Mouse (Mus musculus): ENCODE data around the gene D930007J09Rik.

D930007J09Rik gene

DNA sequence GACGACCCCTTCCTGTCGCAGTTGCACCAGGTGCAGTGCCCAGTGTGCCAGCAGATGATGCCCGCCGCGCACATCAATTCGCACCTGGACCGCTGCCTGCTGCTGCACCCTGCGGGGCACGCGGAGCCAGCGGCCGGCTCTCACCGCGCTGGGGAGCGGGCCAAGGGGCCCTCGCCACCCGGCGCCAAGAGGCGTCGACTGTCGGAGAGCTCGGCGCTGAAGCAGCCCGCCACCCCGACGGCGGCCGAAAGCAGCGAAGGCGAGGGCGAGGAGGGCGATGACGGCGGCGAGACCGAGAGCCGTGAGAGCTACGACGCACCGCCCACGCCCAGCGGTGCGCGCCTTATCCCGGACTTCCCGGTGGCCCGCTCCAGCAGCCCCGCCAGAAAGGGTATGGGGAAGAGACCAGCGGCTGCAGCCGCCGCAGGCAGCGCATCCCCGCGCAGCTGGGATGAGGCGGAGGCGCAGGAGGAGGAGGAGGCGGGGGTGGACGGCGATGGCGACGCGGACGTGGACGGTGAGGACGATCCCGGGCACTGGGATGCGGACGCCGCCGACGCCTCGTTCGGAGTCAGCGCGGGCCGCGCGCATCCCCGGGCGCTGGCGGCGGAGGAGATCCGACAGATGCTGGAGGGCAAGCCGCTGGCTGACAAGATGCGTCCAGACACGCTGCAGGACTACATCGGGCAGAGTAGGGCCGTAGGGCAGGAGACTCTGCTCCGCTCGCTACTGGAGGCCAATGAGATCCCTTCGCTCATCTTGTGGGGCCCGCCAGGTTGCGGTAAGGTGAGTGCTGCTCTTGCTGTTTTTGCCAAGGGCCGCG lies at the start of gene D930007J09Rik:
TSS of gene D930007J09Rik (minus strand) at position 591 of the 823 bp plus-strand sequence.
- no peak for DNase-seq (ENCODE audit: low read depth, low spot score)

DNA sequence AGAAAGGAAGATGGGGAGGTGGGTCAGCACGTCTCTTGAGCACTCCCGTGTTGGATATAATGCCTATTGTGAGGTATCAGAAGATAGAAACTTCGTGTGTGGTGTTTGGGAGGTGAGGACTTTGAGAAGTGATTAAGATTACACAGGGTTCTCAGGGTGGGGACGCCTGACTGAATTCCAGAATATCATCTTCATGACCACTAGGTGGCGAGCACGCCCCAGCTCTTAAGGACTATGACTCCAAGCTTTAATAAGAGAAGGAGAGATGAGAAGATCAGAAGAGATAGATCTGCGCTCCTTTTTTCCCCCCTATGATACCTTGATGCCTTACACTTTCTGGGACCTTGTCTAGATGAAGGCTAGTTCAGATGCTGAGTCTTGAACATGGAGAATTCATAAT lies 49.3 kb upstream of the D930007J09Rik start:
- DNase-seq (ENCODE audit: low read depth, low spot score), result peak; percentile 25

DNA sequence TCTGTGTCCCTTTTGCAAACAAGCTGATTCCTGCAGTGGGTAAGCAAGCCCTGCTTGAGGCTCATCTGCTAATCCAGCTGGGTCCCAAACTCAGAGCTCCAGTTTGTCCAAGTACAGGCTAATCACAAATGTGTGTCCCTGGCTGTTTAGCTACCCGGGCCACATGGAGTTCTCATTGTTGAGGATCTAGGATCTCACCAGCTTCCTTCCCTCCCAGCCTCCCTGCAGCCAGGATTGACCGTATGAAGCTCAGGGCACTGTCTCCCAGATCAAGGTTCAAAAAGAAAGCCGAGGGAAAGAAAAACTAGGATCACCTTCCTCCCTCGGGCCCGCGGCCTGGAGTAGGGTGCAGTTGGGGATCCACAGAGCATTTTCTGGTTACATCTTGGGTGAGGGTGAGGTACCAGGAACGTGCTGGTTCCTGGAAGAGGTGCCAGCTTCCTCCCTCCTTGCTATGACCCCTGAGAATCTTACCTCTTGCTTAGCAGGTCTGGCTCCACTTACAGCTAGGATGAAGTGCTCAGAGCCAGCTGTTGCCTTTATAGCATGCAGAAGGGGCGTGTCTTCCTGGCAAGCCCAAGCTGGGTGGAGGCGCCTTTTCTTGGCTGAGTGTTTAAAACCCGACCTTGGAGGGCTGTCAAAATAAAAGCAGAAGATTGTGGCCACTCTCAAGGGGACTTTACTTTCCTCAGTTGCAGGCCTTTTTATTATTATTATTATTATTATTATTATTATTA lies 48.2 kb upstream of the D930007J09Rik start, which contains the start of gene Serpinb1a:
TSS of gene Serpinb1a (minus strand) at position 518 of the 737 bp plus-strand sequence.
- no peak for DNase-seq (ENCODE audit: low read depth, low spot score)

DNA sequence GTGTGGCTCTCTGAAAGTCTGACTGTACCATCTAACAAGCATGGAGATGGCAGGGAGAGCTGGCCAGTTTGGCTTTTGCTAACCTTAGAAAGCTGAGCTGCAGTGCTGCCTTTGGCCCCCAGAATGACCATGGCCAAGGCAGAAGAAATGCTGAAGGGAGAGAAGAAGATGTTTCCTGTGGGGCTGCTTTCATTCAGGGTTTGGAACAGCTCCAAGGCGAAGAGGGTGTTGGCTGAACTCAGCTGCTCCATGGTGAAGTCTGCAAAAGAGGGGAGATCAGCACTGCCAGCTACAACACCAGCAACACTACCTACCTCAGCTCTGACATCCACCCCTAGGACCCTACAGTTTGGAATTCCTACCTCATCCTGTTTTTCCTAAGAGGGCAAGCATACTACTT lies 47.5 kb upstream of the D930007J09Rik start:
- no peak for DNase-seq (ENCODE audit: low read depth, low spot score)

DNA sequence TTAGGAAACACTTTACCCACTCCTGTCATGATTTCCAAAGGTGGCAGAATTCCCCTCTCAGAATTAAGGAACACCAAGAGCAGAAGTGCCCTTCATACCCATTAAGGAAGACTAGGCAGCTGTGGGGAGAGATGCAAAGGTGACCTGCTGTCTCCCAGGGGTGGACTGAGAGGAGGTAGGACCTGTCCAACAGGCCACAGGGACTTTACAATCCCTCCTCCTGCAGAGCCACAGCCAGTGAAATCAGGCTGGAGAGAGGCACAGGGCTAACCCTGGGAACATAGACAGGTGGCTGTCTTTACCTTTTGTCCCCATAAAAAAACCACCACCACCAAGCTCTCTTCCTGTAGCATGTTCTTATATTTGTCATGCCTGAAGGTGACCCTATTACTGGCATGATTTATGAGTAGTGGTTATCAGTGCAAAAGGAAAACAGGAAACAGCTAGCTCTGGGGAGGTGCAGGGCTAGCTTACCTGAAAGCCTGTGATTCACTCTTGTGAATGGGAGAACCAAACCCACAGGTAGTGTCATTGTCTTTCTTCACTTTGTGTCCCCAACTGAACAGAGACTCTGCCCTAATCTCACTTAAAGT lies 47.0 kb upstream of the D930007J09Rik start:
- DNase-seq (ENCODE audit: low read depth, low spot score), result no peak

DNA sequence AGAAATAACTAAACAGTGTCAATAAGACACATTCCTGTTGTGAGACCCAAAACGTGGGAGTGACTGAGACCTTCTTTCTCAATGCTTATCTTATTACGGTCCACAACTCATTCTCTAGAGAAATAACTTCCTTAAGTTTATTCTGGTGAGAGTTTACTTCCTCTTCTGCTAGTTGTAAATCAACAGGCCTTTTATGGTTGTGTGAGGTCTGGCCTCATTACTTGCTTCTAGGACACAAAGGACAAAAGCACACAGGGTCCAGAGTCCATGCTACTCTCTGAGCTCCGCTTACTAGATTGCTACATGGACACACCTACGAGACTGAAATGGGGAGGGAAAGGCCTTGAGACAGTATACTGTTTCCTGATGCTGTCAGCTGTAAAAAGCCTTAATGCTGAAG lies 46.4 kb upstream of the D930007J09Rik start:
- DNase-seq (ENCODE audit: low read depth, low spot score), result no peak

DNA sequence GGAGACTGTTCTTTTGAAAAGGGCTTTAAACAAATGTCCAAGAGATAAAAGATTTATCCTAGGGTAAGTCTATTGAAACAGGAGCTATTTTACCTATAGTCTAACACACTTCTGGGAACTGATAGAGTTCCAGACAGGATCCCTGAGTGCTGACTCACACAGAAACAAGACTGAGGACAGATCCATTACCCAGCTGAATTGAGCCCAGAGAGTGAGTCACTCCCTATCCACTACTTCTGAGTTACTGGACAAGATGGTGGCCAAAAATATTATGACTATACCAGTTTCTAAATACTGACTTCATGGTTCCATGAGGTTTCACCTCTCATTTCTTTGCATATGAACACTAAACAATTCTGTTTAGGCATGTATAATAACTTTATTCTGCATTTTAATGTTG lies 43.6 kb upstream of the D930007J09Rik start:
- no peak for DNase-seq (ENCODE audit: low read depth, low spot score)

DNA sequence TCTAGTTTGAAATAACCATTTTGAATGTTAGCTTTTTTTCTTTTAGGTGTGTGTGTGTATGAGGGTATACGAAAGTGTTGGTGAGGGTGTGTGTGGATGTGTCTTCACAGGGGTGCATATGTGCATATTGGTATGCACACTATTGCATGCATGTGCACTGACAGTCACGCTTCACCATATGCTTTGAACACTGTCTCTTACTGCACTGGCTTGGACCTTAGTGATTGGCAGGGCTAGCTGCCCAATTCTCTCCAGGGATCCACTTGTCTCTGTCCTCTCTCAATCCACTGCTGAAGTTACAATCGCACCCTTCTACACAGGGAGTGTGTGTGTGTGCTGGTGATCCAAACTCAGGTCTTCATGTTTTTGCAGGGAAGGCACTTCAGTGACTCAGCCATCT lies 38.7 kb upstream of the D930007J09Rik start:
- no peak for DNase-seq (ENCODE audit: low read depth, low spot score)

DNA sequence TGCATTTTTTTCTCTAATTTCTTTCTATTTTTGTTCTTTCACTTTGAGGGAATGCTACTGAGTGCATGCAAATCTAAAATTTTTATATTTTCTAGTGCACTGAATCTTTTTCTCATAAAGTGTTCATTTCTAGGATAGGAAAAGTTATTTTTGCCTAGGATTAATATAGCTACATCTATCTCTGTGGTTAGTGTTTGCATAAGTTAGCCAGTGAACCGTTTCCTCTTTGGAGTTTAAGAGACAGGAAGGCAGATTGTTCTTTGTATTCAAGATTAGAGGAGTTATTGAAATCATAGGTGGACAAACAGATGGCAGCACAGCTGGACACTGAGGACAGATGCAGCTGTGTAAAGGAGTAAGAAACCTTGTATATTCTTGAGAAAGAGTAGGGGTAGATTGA lies 36.7 kb upstream of the D930007J09Rik start:
- DNase-seq (ENCODE audit: low read depth, low spot score), result no peak

DNA sequence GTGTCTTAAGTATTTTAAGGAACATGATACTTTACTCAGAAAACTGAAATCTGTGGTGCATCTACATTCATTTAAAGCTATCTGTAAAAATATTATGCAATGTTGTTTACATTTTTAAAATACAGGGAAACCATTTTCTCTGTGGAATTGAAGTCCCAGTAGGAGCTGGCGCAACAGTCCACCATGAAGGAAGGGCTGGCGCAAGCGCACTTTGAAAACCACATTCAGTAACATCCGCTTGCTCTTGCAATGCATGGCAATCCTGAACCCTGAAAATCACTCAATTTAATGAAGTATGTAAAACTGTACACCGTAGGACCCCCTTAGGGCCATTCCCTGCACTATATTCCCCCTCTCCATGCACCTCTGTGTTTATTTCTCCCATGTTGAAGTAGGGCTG lies 31.9 kb upstream of the D930007J09Rik start:
- no peak for DNase-seq (ENCODE audit: low read depth, low spot score)

DNA sequence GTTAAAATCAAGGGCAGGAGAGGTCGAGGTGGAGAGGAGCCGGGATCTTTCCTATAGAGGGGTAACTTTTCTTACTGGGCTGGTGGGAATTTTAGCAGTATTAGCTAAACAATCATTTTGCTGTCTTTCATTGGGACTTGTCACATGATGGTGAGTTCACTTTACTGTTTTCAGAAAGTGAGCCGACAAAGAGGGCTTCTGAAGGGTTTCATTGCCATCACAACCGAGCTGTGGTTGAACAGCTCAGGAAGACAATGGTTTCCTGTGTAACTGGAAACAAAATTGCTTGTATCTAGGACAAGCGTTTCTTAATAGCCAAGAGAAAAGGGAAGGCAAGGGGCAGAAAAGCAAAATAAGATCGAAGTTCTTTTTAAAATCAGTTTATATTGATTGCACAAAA lies 30.6 kb upstream of the D930007J09Rik start:
- no peak for DNase-seq (ENCODE audit: low read depth, low spot score)

DNA sequence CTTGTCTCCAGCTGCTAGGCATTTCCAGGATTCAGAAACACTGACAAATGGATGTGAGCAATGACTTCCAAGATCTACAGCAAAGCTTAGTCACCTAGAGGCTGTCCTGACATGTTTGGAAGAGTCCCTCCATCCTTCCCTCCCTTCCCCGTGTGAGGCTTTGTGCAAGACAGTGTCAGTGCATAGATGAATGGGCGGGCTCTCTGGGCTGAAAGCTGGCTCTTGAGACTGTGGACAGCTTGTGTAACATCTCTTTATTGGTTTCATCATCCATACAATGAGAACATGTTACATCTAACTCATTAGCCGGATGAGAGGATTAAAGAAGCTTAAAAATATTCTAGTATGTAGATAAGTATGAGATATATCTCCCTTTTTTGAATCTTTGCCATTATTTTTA lies 30.1 kb upstream of the D930007J09Rik start:
- DNase-seq (ENCODE audit: low read depth, low spot score), result no peak

DNA sequence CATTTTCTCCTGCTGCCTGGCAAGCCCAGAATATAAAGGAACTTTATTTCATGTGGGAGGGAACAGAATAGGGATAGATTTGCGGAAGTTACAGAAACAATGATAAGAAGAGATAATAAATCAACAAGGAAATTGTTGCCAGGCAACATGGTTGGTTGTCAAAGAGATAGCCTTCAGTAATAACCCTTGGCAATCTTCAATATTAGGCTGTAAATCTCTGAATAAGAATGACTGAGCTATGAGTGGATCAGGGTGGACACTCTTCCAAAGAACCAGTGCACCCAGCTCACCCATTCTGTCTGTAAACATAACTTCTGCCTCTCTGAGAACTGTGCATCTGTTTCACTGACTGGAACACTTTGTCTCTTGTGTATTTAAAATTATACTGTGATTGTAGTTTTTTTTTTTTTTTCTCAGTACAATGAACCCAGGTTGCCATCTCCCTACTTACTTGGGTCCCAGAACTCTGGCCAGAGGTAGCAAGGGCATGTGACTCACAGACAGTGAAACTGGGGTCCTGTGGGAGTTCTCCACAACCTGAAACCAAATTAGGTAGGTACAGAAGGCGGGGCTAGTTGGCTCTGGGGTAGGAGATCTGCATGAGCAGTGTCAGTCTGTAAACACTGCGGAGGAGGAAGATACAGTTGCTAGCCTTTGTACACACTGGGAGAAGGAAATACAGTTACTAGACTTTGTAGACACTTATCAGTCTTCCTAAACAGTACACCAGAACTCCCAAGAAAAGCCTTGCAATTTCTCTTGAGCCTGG lies 29.0 kb upstream of the D930007J09Rik start:
- DNase-seq (ENCODE audit: low read depth, low spot score), result no peak

DNA sequence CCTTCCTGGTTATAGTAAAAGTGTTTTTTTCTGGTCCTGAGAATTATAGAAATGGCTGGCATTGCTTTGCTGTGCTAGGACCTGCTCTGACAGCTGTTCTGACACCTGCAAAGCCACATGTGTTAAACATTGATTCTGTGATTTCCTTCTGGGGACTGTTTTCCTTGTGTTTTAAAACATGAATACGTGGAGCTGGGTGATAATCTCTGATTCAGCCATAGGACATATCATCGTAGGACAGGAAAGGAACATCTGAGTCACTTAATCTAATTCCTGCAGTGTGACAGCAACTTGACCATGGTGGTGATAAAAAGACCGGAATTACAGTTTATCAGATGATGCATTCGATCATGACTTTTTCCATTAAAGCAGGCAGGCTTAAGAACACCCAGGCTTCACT lies 26.2 kb upstream of the D930007J09Rik start:
- no peak for DNase-seq (ENCODE audit: low read depth, low spot score)

DNA sequence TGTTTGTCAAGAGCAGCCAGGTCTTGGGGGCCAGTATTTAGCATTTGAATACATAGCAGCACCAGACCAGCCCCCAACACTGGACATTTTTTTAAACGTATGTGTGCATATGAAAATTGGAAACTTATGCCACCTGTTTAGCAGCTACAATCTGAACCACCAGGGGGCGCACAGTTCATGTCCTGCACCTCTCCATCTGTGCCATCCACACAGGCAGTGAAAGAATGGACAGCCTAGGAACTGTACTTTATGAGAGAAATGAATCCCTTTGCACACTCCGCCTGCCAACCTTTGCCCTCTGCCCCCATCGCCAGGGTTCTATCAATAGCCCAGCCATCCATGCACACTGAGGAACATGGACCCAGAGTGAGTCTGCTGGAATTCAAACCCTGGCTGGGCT lies 25.3 kb upstream of the D930007J09Rik start:
- DNase-seq (ENCODE audit: low read depth, low spot score), result no peak

DNA sequence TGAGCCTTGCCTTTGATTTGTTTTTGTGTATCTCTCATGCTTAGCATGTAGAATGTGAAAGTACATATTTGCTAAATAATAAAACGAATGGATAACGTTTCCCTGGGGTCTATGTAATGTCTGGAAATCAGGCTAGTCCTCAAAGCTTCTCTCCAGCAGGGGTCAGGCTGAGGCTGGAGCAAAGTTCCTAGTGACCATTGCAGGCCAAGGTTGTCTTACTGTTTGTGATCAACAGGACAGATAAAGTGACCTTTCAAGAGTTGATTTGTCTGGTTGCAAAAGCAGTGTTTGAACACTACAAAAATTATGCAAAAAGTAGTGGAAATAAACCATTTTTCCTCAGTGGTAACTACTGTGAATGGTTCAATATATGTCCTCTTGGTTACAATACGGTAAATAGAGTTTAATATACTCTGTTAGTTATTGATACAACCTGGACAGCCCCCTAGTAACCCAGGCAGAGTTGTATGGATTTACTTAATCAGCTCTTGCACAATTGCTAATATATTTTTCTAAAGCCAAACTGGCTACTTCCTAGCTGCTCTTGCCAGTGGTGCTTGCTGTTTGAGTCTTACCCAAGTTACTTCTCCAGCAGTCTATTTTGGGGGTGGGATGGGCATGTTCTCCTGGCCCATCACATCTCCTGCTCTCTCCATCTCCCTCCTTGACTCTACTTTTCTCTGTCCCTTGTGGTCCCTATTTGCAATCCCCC lies 24.6 kb upstream of the D930007J09Rik start:
- DNase-seq (ENCODE audit: low read depth, low spot score), result no peak

DNA sequence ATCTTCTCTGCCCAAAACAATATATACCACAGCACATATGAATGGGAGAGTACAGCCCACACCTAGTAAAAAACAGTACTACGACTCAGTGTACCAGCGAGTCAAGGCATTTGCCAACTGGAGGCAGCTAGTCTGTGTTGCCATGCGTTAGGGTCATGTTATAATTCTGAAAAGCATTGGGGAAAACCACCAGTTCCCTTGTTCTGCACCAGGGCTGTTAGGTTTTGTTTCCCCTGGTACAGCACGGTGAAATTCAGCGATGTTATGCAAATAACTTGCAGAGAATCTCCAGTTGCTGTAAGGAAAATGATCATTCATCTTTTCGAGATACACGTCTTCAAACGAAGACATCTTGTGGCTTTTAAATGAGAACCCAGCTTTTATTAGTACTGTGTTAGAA lies 22.9 kb upstream of the D930007J09Rik start:
- DNase-seq (ENCODE audit: low read depth, low spot score), result no peak

DNA sequence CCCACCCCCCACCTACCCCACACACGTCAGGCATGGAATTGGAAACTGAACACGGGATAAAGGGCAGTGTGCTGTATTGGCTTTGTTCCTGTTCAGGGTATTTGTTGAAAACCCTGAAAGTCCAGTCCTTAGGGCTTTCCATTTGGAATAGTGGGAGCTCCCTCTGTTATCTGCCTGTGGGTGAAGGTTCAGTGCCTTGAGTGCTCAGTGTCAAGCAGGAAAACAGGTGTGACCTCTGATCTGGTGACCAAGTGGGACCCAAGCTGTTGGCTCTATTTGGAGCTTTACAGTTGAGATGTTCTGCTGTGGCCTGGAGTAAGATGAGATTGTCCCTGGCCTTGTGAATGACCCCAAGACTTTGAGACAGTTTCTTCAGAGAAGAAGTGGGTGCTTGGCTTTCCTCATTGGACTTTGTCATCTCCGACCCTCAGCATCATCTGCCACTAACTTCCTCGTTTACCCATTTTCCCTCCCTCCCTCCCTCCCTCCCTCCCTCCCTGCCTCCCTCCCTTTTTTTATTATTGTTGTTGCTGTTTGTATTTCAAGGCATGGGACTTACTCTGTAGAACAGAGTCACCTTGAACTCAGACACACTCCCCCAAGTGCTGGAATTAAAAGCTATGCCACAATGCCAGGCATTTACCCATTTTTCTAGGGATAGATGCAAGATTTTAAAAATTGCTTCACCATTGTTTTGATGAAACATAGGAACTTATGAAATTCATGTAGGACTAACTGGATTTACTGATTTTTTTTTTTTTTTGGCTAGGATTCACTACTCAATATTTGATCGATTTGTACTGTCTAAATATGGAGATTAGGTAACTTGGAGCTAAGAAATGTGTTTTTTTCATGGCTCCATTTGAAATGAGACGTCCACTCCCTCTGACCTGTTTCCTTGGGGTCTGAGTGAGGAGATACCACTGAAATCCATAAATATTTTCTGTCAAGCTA lies 22.0 kb upstream of the D930007J09Rik start:
- no peak for DNase-seq (ENCODE audit: low read depth, low spot score)

DNA sequence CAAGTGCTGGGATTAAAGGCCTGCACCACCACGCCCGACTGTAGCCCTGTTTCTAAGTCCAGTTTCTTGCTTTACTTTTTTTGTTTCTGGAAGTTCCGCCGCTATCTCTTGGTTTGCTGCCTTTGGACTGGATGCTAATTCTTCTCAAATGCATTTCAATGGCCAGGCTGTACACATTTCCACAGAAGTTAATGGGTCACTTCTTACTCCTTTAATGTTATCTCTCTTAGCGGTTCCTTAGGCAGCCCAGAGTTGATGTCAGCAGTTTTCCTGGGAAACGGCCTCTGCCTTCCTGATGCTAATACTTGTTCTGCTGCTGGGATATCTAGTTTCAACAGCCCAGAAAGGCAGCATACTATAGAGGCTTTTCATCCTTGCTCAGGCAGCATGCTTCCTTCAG lies 20.5 kb upstream of the D930007J09Rik start:
- no peak for DNase-seq (ENCODE audit: low read depth, low spot score)

DNA sequence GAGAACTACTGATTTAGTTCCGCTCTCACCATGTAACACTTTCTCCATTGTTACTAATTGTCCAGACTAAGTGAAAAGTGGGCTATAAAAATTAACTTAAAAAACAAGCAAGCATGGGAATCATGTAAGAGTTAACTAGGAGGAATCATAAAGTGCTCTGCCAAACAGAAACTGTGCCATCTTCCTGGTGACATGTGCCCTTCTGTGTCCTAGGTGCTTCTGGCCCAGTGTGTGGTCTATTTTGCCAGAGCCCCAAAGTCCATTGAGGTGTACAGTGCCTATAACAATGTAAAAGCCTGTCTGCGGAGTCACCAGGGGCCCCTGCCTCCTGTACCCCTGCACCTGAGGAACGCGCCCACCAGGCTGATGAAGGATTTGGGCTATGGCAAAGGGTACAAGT lies 19.0 kb upstream of the D930007J09Rik start:
- DNase-seq (ENCODE audit: low read depth, low spot score), result no peak
